Mouse (Mus musculus) myocyte (in vitro differentiated cells): Measurements from ENCODE around the gene Coro2b.

Experiments used
- MAX ChIP-seq: IDR thresholded peaks from one replicate; pipeline ENCODE4 v1.6.1; 2011; ENCODE audit warnings: low read depth, mild to moderate bottlenecking, control low read depth
- POLR2A ChIP-seq: IDR thresholded peaks from one replicate; pipeline ENCODE4 v1.6.1; 2011; ENCODE audit warnings: low read depth, mild to moderate bottlenecking, control low read depth, moderate library complexity; ENCODE audit not compliant: insufficient read length

- TF ChIP-seq MAX: no peak
- TF ChIP-seq POLR2A: no peak
These were observed 17.8 kb upstream of the Coro2b start for GRCm38 (mm10) chr9:62554606-62555005.
